Mouse (Mus musculus) gastrocnemius, postnatal 10 days (tissue): ENCODE measurements at regions not wholly inside any gene's neighbourhood (a gene's known extent, or its start where the extent isn't known, plus 50 kb on each side); places are given as distances from the start of the nearest gene placed in this dataset.

Source experiments
- DNase-seq: peaks from one replicate; pipeline ENCODE4 v3.0.0; 2021; ENCODE audit warnings: mixed read lengths

DNA sequence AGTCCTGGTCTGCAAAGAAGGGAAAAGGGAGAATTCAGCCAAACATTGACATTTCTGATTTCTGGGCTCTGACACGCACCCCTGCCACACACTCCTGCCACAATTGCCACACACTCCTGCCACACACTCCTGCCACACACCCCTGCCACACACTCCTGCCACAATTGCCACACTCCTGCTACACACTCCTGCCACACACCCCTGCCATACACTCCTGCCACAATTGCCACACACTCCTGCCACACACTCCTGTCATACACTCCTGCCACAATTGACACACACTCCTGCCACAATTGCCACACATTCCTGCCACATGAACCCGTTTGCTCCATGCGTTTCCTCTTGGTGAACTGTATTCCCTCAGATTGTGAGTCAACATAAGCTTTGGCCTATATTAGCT, 130.0 kb upstream of the Gm9833 start:
- DNase-seq = no peak

DNA sequence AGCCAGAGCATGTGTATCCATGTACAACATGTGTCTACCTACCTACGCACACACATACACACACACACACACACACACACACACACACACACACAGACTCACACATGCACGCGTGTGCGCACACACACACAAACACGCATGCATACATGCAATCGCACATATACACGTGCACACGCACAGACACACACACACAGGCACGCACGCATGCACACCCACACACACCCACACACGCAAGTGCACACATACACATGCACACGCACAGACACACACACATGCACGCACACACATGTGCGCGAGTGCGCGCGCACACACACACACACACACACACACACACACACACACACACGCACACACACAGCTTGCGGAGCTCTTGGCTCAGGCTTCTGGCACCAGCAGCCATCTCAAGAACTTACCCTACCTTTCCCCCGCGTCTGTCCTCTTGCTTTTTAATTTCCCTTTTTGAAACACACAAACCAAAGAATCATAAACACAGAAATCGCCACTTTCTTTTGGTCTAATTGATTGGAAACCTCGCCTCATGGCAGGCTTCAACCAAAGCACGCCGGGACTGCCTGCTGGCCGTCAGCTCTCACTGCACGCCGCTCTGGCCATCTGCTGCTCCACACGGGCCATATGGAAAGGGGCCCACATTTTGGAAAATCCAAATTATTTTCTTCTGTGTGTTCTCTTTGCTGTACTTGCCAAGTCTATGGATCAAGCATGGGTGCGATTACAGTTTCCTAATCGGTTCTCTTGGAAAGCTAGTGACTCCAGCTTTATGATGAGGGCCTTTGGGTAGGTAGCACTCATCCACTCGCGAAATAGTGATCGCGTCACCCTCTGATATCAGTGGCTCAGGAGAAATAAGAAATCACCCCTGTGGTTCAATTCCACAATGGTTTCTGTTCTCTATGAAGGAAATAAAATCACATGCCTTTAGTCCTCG, 127.9 kb upstream of the Gm9833 start:
- no peak for DNase-seq

DNA sequence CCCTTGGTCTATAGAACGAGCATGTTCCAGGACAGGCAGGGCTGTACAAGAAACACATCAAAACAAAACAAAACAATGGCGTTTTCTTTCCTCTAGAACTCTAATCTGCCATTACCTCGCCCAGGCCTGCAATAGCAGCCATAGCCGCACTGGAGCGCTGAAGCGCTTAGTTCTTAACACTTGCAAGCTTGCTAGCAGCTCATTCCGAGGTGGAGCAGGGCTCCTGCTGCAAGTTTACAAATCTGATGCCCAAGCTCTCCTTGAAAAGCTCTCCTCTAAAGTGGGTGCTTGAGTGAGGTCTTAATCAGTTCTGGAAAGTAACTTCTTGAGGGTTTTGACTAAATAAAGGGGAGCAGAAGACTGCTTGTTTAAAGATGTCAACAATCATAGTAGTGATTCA, 127.2 kb upstream of the Gm9833 start:
- peak; percentile 36 for DNase-seq
